Mouse (Mus musculus) forelimb bud, embryonic 11.5 days (tissue): ENCODE data around the gene Igdcc4.

ENCODE experiments used
- DNase-seq: peaks from one replicate; pipeline ENCODE4 v3.0.0-alpha.2; 2012; ENCODE audit warnings: low read depth, low spot score

Igdcc4 gene

DNA sequence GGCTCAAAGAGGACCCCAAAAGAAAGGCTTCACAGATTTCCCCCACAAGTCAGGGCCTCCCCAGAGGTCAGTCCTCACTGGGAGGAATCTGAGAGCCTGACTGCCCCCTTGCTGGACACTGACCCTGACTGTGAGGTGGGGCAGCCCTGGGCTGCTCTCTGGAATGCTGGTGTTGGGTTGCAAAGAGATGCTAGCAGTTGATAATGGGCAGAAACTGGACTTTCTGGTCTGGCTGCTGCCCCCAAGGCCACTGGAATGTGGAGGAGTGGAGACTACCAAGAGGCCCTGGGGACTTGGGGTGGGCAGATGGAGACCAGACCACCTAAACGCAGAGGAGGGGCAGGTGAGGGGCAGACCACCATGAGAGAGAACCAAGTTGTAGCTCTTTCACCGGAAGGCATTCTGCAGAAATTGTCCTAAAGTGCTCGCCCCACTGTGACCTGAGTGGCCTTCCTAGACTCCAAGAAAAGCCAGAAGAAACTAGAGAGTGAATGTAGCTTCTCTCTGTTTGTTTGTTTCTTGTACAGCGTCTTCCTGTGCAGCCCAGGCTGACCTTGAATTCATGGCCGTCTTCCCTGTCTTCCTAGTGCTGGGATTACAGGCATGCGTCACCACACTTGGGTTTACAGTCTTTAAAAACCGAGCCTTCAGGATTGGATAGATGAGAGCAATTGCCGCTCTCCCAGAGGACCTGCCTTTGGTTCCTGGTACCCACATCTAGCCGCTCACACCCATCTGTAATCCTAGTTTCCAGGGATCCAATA, 53.6 kb downstream of the Igdcc4 start:
- DNase-seq: no peak

DNA sequence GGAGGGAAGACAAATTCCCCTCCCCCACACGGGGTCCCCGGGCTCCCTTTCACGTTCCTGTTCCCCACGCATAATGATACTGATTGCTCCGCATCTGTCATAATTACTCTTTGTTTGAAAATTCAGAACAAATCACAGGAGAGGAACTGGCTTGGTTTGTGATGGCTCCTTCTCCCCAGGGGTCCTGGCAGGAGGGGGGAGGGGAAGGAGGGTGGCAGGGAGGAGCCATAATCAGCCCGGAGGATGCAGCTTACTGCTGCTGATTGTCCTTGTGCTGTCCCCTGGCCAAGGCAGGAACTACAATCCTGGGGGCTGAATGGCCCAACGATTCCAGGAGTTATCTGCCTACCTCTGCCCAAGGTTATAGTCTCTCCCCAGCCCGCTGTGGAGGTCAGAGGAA, 55.3 kb downstream of the Igdcc4 start:
- no peak for DNase-seq

DNA sequence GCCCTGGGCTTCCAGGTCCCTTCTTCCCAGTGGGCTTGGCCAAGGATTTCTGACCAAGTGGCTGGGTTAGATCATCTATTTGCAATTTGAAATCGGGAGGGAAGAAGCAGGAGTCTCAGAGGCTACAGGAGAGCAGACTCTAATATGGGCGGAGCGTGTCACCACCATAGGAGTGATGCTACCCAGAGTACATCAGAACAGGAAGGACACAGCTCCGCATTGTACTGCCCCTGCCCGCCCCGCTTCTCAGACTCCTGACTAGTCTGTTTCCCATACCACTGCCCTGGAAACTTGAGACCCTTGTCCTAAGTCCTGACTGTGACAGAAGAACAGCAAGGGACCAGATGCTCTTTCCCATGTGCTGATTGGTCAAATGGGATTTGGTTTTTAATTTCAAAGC, 56.3 kb downstream of the Igdcc4 start:
- no peak for DNase-seq

DNA sequence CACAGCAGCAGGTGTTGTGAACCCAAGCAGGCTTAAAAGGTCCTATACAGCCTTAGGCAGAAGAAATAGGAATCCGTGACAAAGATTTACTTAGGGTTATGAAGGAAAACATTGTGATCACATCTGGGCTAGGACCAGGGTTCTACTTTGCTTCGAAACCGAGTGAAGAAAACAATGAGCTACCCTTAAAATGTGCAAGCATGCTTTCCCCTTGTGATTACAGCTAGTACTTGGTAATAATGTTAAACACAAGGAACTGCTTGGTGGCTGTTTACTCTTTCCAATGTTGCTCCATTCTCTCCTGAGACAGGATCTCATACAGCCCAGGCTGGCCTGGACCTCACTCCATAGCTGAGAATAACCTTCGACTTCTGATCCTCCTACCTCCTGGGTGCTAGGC, 59.9 kb downstream of the Igdcc4 start:
- no peak for DNase-seq

DNA sequence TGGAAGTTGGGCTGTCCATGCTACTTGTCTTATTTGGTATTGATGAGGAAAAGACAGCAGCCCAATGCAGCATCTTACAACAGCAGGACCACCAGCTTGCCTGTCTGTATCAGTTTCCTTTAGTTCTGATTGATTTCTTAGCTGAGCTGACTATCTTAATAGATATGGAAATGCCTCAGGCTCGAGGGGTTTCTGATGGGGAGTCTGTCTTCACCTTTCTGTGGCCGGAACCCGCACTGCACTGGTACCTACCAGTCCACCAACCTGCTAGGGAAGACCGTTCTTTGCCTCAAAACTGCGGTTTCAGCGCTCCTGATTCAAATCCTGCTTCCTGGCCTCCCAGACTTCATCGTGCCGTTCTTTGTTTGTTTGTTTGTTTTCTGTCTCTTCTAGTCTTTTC, 60.6 kb downstream of the Igdcc4 start:
- DNase-seq: no peak

DNA sequence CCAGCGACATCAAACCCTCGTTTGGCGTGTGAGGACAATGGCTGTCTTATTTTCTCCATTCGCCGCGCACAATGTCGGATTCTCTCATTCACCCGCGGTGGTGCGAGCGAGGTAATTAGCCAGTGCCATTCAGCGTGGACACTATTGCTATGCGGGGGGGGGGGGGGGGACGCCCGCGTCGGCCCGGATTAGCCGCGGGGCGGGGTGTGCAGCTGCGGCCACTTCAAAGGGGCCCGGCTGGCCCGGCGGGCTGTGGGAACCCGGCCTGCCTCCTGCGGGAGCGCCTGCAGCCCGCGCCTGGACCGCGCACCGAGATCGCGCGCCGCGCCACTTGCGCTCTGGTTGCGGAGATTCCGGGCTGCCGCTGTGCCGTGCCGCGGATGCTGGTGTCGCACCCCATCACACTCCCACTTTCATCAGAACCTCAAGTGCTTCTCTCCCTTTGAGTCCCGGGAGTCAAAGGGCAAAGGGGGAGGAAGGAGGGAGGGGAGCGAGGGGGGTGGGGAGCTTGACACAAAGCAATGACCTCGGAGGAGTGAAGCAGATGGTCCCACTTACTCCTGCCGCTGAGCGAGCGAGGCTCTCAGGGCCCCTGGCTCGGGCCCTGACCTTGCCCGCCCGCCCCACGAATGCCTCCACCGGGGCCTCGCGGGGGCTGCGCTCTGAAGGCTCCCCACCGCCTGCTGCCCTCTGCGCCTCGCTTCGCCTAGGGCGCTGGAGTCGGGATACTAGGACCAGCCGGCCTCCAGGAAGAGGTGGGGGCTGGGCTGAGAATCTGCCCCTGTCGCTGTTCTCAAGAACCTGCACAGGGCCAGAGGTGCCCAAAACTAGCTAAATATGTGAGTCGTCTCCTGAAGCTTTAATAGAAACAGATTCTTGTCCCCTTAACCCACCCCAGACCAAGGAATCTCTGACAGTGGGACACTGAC, 61.7 kb downstream of the Igdcc4 start:
- no peak for DNase-seq

DNA sequence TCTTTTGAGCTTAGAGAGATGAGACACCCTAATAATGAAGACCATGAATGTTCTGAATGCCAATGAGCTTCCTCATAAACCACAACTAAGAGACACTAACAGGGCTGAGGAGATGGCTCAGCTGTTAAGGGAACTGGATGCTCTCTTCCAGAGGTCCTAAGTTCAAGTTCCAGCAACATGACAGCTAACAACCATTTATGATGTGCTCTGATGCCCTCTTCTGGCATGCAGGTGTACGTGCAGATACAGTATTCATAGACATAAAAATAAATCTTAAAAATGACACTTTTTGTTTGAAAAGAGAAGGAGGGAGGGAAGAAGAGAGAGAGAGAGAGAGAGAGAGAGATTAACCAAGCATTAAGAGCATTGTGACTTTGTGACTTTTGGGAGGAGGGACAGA, 63.6 kb downstream of the Igdcc4 start:
- no peak for DNase-seq

DNA sequence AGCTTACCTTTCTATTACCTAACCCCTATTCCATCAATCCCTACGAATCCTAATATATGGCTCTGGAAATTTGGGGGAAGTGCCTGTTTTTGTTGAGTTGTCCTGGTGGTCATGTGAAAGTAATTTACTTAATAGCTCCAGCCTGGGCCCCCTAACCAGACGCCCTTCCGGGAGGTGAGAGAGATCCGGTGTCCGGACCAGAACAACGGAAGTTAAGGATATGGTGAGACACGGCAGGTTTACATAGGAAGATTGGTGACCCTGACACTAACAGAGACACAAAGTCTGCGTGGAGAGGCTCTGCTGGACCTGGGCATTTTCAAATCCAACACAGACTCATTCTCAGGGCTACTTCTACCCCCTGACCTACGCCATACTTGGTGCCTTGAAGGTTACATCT, 65.1 kb downstream of the Igdcc4 start:
- DNase-seq: no peak

DNA sequence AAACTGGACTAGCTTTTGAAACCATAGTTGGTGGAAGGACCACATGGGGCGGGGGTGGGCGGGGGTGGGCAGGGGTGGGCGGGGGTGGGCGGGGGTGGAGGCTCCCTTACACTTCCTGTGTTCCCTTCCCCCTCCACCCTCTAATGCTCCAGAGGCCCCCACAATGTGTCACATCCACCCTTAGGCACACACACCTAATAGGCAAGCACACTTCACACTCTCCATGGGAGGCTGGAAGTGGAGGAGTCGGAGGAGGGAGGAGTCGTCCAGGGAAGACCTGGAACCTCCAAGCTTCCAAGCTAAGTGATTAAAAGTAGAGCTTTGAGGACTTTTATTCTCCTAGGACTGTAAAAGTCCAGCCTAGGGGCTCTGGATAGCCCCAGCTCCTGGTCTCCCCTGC, 67.2 kb downstream of the Igdcc4 start:
- no peak for DNase-seq

DNA sequence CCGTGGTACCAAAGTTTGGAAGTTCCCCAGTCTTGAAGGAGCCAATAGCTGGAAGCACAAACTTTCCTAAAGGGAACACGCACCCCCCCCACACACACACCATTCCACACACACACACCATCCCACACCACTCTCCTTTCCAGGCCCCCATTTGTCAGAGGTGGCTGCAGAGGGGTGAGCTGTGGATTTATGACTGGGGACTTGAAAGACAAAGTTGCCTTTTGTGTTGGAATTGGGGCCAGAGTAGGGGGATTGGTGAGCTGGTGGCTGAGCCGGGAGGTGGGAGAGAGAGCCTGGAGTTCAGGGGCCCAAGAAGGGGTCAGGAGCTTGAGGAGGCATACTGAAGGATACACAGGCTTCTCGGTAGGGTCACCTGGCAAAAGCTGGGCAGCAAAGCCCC, 67.7 kb downstream of the Igdcc4 start:
- peak; percentile 73 for DNase-seq

DNA sequence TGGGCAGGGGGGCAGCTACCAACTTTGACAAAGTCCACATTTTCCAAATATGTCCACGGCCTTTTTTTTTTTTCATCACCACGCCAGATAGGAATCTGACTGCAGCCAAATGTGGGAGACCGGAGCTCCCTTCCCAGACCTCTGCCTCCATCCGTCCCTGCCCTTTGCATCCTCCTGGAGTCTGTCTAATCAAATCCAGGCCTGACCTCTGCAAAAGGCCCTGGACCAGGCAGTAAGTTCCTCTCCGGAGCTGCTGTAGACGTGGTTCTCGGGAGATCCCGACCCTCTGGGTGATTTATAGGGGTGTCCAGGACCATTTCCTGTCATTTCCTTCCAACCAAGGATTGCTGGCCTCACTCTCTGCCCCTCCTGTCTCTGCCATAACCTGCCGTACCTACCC, 71.4 kb downstream of the Igdcc4 start:
- DNase-seq: no peak

DNA sequence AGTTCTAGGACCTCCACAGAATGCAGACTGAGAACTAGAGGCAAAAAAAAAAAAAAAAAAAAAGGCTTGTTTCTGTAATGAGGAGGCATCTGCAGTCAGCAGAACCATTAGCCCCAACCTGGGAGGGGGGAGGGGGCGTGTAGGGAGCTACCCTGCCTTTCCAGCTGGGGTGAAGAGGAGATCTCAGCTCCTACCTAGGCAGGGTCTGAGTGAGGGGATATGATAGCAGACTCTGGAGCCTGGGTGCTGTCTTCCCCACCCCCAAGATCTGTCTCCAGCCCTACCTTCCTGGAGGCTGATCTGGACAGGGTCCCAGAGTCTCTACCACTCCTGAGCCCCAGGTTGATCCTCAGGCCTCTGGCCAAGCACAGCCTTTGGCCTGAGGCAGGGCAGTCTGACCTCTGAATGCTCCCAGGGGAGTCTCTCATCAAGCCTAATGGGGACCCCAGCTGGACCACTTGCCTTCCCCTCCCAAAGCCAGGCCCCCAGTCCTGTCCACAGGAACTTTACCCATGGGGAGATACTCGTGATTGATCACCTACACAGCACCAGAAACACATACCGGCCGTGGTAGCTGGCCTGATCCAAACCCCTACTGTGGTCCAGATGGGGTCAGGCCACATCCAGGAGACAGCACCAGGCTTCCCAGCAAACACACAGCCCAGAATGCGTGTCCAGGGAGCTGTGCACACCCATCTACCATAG, 74.1 kb downstream of the Igdcc4 start:
- DNase-seq: no peak

DNA sequence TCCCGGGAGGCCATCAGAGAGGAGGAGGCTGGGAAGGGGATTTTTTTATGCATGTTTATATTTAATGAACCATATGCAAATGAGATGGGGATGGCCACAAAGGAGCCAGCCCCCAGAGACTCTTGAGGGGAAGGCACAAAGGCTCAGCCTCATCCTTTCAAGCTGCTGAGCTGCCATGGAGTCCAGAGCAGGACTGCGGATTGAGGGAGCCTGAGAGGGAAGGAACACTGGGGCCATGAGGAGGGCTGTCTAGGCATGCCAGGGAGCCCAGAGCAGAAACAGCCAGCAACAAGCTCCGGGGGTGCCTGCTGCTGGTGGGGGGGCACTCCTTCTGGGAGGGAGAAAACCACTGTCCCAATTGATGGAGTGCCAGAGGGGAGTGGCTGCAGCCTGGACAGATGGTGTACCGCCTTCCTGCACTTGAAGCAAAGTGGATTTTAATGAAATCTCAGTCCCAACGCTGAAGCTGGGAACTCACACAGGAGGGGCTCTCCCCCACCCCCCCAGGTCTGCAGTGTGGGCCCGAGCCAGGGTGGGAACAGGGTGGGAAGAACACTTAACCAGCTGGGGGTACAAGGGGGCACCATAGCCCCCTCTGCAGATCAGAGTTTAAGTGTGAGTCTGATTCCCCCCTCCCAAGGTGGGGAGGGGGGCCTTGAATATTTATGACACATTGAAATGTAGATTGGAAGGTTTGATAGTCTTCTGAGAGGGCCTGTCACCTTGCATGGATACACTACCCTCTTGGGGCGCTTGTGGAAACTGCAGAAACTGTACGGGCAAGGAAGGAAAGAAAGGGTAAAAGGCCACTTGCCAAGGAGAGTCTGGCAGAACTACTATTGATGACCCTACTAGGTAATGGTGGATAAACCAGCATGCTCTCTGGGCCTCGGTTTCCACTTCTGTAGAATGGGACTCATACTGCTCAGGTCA, 74.9 kb downstream of the Igdcc4 start:
- DNase-seq: no peak

DNA sequence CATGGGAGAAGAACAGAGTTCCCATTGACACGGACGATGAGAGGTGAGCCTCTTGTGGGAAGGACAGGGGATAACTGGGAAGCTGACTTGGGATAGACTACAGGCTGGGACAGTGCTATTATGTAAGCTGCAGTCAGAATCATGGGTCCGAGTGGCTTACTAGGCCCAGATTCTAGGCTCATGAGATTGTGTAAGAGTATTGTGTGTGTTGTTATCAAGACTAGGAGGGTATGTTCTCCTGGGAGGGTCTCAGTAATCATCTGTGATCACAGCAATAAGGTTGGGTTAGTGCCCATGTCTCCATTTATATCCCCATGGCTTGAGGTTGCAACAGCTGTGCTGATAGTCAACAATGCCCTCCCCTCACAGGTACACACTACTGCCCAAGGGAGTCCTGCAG, 76.2 kb downstream of the Igdcc4 start:
- DNase-seq: no peak

DNA sequence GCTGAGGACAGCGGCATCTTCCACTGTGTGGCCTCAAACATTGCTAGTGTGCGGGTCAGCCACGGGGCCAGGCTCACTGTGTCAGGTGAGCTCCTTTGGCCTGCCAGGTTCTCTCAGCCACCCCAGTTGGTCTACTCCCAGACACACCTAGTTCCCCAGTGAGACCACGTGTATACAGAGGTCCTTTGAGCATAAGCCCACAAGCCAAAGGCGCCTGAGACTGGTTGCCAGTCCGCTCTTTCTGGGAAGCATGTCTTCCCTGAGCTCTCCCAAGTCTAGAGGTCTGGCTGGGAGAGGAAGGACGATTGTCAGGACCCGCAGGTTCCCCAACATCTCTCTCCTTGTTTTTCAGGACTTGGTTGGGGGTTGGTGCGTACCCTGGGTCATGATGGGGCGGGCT, 76.6 kb downstream of the Igdcc4 start:
- no peak for DNase-seq

DNA sequence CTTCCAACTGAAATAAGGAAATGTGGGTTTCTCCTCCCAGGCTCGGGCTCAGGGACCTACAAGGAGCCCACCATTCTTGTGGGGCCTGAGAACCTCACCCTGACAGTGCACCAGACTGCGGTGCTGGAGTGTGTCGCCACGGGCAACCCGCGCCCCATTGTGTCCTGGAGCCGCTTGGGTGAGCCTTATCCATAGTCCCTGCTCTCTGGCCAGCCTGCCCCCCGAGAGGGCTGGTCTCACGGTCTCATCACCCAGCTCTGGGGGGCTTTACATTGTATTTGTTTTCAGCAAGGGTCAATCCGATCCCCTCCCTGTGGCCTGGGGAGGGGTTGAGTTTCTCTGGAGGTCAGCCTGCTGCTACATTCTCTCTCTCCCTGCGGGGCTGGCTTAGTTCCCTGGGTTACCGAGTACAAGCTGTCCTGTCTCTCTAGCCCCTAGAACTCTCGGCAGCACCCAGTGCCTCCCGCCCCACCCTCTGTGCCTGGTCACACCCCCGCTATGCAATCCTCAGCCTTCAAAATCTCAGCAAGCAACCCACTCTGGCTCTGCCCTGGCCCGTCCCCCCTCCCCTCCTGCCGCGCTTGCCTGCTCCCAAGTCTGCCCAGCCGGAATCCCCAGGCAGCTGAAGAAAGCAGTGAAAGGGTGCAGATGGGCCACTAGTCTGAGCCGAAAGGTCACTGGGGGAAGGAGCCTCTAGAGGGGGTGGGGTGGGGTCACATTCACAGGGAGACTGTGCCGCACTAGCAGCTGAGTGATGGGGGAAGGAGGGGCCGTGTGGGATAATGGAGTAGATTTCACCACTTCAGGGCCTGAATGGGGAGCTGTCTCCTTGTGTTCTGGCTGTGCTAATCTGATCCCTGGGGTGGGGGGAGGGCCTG, 77.3 kb downstream of the Igdcc4 start:
- DNase-seq: no peak

DNA sequence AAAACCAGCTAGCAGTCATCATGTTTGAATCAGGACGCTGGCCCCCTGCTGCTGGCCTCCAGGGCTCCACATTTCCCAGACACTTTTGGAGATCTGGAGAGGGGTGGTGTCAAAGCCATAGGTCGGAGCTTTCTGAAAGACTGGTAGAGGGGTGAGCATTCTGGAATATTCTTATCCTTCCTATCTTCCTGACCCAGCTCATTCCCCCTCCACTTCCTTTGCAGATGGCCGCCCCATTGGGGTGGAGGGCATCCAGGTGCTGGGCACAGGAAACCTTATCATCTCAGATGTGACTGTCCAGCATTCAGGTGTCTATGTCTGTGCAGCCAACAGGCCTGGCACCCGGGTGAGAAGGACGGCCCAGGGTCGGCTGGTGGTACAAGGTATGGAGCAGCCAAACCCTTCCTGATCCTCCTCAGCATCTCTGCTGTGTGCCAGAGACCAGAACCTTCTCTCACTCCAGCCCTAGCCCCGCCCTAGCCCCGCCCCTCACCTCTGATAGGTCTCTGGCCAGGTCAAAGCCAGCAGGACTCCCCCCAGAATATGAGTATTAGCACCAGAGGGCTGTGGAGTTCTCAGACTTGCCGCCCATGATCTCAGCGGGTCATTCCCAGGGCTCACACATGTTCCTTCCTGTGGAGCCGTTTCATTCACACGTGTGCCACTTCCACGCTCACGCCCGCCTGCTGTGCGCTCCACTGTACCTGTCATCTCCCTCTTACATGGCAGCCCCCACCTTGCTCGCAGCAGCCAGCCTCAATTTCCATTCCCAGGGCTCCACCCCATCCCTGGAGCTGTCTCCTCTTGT, 78.7 kb downstream of the Igdcc4 start:
- no peak for DNase-seq
